Mouse (Mus musculus): Measurements from ENCODE around the gene Gm20812. TPM values are rescaled to one million over a fixed set of nuclear protein-coding genes. Genes with fewer than 3 reads are reported as not detected.
"Not testable (repeated sequence)": the region's sequence is repeated elsewhere in the genome, so short reads cannot be mapped to it uniquely, and the experiment has no call there.

The Gm20812 gene
- polyA plus RNA-seq (2015; fragmentation: Nextera tagmentation; extraction: Ambion mirVana), result not detected in 2 replicates

DNA sequence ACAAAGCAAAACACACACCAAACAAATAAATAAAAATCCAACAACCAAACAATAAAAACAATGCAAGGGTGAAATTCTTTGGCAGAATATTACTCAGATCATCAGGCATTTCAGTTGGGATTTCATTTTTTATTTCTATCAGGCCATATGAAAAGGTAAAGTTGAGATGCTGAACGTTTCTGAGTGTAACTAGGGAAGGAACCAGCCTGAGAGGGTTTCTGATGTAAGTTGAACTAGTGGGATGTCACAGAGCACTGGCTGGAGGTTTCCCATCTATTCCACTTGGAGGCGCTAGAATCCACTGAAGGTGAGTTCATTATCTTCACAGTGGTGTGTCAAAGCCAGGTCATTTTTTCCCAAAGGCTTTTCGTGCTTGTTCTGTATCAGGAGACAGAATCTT is at the start of gene Gm20812:
Gm20812 (plus strand) TSS at position 301 of the 400 bp plus-strand sequence.
- not testable (repeated sequence) for ATAC-seq (ENCODE audit: insufficient number of reproducible peaks, insufficient read depth, low FRiP score, low TSS enrichment, low read depth); H3K27ac ChIP-seq; H3K4me2 ChIP-seq; H3K27me3 ChIP-seq; H3K9ac ChIP-seq; H3K4me1 ChIP-seq; H3K36me3 ChIP-seq; H3K4me3 ChIP-seq; H3K9me3 ChIP-seq
- WGBS, result no CpG with 5 or more reads among the region's 3 CpGs

Other genes starting within 250 kb of the Gm20812 start
- gene Gm29554, start 108.0 kb upstream of the Gm20812 start, polyA plus RNA-seq (2015; fragmentation: Nextera tagmentation; extraction: Ambion mirVana), result not detected in 2 replicates

Measured in embryonic facial prominence, embryonic 13.5 days (tissue).